Mouse (Mus musculus): ENCODE results near the gene Sprtn.

Sprtn gene

GRCm38 (mm10) chr8:124897386-124898250, at the start of gene Sprtn, which contains the start of gene Exoc8:
Sprtn (plus strand) TSS chr8:124897886.
Exoc8 (minus strand) TSS chr8:124897705.
- DNase-seq (ENCODE audit: extremely low read depth, low read depth, low spot score), result peak; percentile 7

DNA sequence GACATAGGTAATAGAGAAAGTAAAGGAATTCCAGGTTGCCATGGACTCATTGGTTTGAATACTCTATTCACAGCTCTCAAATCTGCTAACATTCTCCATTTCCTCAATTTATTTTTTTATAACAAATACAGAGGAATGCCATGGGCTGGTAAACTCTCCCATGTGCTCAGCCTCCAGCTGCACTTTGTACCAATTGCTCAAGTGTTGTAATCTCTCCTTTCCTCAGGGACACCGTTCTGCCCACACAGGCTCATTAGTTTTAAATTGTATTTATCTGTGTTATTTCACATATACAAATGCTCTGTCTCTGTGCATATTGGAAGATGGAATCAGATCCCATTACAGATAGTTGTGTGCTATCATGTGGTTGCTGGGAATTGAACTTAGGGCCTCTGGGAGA, 44.2 kb upstream of the Sprtn start:
- no peak for DNase-seq (ENCODE audit: extremely low read depth, low read depth, low spot score)

DNA sequence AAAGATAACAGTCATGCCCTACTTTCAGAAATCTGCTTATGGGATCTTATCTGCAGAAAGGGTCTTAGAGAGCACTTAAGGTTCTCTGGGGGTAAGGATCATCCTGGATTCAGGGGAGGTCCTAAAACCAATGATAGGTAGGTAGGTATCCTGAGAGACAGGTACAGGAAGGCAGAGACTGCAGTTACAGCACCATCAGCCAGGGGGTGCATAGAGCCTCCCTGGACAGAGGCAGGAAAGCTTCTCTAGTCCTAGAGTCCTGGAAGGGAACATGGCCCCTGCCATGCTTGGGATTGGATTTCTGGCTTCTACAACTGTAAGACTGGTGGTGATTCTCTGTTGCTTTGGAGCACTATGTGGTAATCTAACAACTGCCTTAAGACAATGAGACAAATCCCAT, 38.2 kb upstream of the Sprtn start:
- DNase-seq (ENCODE audit: extremely low read depth, low read depth, low spot score), result no peak

- no peak for DNase-seq (ENCODE audit: extremely low read depth, low read depth, low spot score)
Observed at GRCm38 (mm10) chr8:124860188-124860587, 37.5 kb upstream of the Sprtn start.

DNA sequence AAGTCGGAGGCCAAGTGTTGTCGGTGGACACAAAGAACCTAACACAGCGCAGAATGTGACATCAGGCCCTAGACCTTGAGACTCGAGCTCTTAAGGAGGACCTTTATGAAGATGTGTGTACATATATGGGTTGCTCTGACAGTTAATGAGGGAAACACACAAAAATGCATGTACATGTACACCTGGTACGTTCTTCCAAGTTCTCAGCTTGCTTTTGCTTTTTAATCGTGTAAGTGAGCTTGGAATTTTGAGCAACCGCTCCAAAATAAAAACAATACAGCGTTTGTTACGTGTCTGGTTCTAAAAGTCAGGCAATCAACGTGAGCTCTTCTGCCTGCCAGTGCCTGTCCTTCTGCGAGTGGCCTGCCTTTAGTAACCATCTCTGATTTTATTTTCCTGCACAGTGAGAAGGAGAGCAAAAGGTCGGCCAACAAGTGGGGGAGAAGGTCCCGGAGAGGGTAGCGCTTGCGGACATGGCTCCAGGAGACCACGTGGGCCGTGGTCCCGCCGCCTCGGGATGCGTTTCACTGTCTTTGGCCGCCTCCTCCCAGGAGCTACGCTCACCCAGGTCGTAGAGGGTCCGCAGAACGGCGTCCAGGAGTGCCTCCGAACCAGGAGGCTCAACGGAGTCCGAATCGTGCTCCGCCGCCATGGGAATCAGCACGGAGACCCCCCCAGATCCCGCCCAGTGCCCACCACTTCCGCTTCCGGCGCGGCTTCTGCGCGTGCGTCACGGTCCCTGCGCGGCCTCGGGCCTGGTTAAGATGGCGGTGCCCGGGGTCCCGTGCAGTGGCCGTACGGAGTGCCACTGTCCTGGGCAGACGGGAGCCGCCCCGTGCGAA, 35.1 kb upstream of the Sprtn start, which contains the start of the genes Gnpat and 2810004N23Rik:
Gene Gnpat (plus strand): TSS at position 713 of the 842 bp plus-strand sequence.
Gene 2810004N23Rik (minus strand): TSS at position 800 of the 842 bp plus-strand sequence.
- DNase-seq (ENCODE audit: extremely low read depth, low read depth, low spot score), result no peak

- no peak for DNase-seq (ENCODE audit: extremely low read depth, low read depth, low spot score)
Observed at GRCm38 (mm10) chr8:124863163-124863677, 34.5 kb upstream of the Sprtn start.

GRCm38 (mm10) chr8:124863729-124864128, 34.0 kb upstream of the Sprtn start:
- no peak for DNase-seq (ENCODE audit: extremely low read depth, low read depth, low spot score)

DNA sequence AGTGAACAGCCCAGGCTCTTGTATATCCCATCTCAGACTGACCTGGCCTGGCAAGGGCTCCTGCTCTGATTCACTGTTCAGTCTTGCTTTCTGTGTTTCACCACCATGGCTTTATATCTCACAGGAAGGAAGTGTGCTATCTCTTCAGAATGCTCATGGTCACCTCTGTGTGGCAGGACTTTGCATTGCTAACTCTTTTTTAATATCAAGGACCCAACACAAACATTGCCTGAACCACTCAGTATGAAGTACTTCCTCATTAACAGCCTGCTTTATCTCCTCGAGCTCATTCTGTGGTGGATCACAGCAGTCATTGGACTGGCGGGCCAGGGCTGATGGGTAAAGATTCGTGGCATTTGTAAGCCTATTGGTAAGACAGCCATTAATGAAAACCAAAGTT, 31.0 kb upstream of the Sprtn start:
- DNase-seq (ENCODE audit: extremely low read depth, low read depth, low spot score), result no peak

- no peak for DNase-seq (ENCODE audit: extremely low read depth, low read depth, low spot score)
Observed at GRCm38 (mm10) chr8:124867126-124867525, 30.6 kb upstream of the Sprtn start.

DNA sequence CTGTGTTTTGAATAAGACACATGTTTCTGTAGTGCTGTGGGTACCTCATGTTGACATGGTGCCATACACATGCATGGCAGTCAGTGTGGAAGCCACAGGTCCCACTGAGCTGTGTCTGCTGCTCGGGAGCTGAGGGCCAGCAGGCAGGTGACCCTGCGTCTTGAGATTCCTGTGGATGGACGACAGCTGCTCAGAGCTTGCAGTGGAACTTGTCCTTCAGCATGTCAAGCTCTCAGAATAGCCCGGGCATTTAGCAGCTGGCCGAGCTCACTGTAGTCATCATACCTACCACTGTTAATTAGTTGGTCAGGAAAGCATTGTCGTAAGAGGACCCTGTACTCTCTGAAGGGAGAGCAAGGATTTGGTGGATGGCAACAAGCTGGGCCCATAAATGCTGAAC, 28.0 kb upstream of the Sprtn start:
- no peak for DNase-seq (ENCODE audit: extremely low read depth, low read depth, low spot score)

- no peak for DNase-seq (ENCODE audit: extremely low read depth, low read depth, low spot score)
Observed at GRCm38 (mm10) chr8:124871474-124871873, 26.2 kb upstream of the Sprtn start.

- no peak for DNase-seq (ENCODE audit: extremely low read depth, low read depth, low spot score)
Observed at GRCm38 (mm10) chr8:124872081-124872480, 25.6 kb upstream of the Sprtn start.

DNA sequence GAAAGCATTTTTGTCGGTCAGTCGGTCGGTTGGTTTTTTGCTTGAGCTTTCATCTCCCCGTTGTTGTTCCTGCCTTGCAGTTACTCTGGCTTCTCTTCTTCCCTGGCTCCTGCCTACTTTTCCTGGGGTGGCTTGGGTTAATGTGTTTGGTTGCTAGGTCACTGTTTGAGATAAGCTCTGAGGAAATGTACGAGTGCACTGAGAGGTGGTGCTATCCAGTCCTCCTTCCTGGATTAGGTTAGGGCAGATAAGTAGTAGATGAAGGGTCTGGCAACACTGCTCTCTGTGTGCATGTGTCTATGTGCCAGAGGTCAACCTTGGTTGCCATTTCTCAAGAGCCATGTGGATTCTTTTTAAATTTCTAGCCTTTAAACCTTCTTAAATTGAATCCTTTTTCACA, 25.0 kb upstream of the Sprtn start:
- no peak for DNase-seq (ENCODE audit: extremely low read depth, low read depth, low spot score)

- no peak for DNase-seq (ENCODE audit: extremely low read depth, low read depth, low spot score)
Observed at GRCm38 (mm10) chr8:124878141-124878540, 19.5 kb upstream of the Sprtn start.

GRCm38 (mm10) chr8:124878946-124879526, 18.6 kb upstream of the Sprtn start:
- DNase-seq (ENCODE audit: extremely low read depth, low read depth, low spot score), result no peak

DNA sequence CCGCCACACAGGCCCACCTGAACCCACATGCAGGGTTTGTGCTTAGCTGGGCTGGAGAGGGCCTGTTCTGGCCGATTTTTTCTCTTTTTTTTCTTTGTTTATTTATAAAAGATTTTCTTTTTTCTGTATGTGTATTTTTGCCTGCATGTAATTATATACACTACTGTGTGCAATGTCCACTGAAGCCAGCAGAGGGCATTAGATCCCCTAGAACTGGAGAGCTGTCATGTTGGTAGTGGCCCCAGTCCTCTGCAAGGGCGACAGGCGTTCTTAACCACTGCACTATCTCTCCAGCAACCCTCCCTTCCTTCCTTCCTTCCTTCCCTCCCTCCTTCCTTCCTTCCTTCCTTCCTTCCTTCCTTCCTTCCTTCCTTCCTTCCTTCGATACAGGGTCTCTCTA, 9.3 kb upstream of the Sprtn start:
- DNase-seq (ENCODE audit: extremely low read depth, low read depth, low spot score), result no peak

GRCm38 (mm10) chr8:124892596-124892995, 5.1 kb upstream of the Sprtn start:
- DNase-seq (ENCODE audit: extremely low read depth, low read depth, low spot score), result no peak

DNA sequence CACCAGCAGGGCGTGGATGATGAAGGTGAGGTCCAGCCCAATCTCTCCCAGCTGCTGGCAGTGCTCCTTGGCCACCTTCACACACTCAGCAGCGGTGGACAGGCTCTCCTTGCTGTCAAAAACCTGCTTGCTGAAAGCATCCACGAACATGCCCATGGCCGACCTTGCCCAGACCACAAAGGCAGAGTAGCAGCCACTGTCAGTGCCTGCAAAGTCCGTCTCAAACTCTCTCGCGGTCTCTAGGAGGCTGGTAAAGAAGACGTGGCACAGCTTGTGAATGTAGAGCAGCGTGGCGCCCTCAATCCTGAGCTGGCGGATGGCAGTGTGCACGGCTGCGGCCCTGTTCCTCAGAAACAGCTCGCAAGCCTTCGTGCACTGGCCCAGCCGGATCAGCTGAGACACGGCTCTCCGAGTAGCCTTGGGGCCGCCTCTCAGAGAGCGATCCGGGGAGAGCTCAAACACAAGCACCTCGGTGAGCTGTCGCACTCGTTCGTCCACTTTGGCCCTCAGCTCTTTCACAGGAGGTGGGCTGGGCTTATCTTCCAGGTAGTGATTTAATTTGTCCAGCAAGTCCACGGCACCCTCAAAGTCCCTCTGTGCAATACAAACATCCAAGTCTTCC, 1.6 kb upstream of the Sprtn start:
- DNase-seq (ENCODE audit: extremely low read depth, low read depth, low spot score), result no peak

DNA sequence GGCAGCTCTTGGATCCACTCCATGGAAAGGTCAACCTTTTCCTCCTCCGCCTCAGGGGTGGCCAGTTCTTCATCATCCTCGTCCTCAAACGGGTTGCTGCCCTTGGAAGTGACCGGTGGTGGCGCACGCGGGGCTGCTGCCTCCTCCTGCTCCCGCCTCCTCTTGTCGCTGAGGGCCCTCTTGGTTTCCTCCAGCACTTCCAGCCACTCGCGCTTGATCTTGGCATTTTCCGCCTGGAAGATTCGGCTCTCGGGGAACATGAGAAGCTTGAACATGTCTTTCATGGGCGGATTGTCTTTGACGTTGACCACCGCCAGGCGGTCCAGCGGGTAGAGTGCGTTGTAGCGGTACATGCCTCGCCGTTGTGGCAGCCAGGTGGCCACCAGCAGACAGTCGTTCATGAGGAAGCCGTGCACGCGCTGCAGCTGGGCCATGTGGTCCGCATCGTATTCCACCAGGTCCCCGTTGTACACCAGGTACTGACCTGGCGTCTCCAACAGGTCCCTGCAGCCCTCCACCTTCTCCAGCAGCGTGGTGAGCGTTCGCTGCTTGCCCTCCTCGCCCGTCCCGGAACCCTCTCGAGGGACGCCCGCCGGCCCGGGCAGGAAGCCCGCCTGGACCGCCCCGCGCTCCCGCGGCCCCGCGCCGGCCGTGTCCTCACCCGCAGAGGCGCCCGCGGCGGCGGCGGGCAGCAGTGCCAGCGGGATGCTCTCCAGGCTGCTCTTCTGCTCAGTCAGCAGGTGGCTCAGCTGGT, 877 bp upstream of the Sprtn start:
- peak; percentile 10 for DNase-seq (ENCODE audit: extremely low read depth, low read depth, low spot score)
